Mouse (Mus musculus) MN1 (cell line): ENCODE measurements around the gene Lin28a.
"Not testable (repeated sequence)": the region's sequence is repeated elsewhere in the genome, so short reads cannot be mapped to it uniquely, and the experiment has no call there.

Experiments
- DNase-seq: peaks from one replicate; pipeline ENCODE4 v3.0.0-alpha.2; 2016; ENCODE audit warnings: low spot score

Gene Lin28a

GRCm38 (mm10) chr4:134018038-134018778 lies 433 bp downstream of the Lin28a start:
- DNase-seq: peak; percentile 68

GRCm38 (mm10) chr4:134017201-134017865 lies 1.3 kb downstream of the Lin28a start:
- peak; percentile 72 for DNase-seq

GRCm38 (mm10) chr4:134016767-134017166 lies 1.9 kb downstream of the Lin28a start:
- peak; percentile 36 for DNase-seq

GRCm38 (mm10) chr4:134016208-134016607 lies 2.4 kb downstream of the Lin28a start:
- no peak for DNase-seq

- peak; percentile 78 for DNase-seq
Observed at GRCm38 (mm10) chr4:134012858-134013528, 5.6 kb downstream of the Lin28a start.

- DNase-seq: no peak
Observed at GRCm38 (mm10) chr4:134011450-134012414, 6.9 kb downstream of the Lin28a start.

- DNase-seq: no peak
Observed at GRCm38 (mm10) chr4:134009709-134010108, 8.9 kb downstream of the Lin28a start.

GRCm38 (mm10) chr4:134006845-134007244 lies 11.8 kb downstream of the Lin28a start:
- no peak for DNase-seq

GRCm38 (mm10) chr4:134005581-134006358 lies 12.9 kb downstream of the Lin28a start:
- DNase-seq: no peak

- DNase-seq: no peak
Observed at GRCm38 (mm10) chr4:134002903-134003302, 15.7 kb downstream of the Lin28a start.

- no peak for DNase-seq
Observed at GRCm38 (mm10) chr4:134002246-134002645, 16.4 kb downstream of the Lin28a start.

- no peak for DNase-seq
Observed at GRCm38 (mm10) chr4:134001710-134002109, 16.9 kb downstream of the Lin28a start.

GRCm38 (mm10) chr4:134000466-134001438 lies 17.9 kb downstream of the Lin28a start, which contains the start of gene Dhdds:
TSS of gene Dhdds (minus strand) at chr4:134000918.
- peak; percentile 99 for DNase-seq

- DNase-seq: no peak
Observed at GRCm38 (mm10) chr4:133994697-133995096, 23.9 kb downstream of the Lin28a start.

GRCm38 (mm10) chr4:133991087-133991660 lies 27.5 kb downstream of the Lin28a start:
- DNase-seq: no peak

- DNase-seq: no peak
Observed at GRCm38 (mm10) chr4:133990035-133990434, 28.6 kb downstream of the Lin28a start.

- not testable (repeated sequence) for DNase-seq
Observed at GRCm38 (mm10) chr4:133988289-133988688, 30.4 kb downstream of the Lin28a start.

GRCm38 (mm10) chr4:133982936-133983335 lies 35.7 kb downstream of the Lin28a start:
- DNase-seq: no peak

GRCm38 (mm10) chr4:133980496-133980895 lies 38.1 kb downstream of the Lin28a start:
- DNase-seq: peak; percentile 66
